Mouse (Mus musculus) Muller cell, postnatal 12 days (primary cell): ENCODE results near the gene Ezh1.
"Not testable (repeated sequence)": the region's sequence is repeated elsewhere in the genome, so short reads cannot be mapped to it uniquely, and the experiment has no call there.

Experiments used
- DNase-seq: peaks from one replicate; pipeline ENCODE4 v3.0.0-alpha.2; 2015; ENCODE audit errors: inconsistent ontology term

Ezh1 gene

DNA sequence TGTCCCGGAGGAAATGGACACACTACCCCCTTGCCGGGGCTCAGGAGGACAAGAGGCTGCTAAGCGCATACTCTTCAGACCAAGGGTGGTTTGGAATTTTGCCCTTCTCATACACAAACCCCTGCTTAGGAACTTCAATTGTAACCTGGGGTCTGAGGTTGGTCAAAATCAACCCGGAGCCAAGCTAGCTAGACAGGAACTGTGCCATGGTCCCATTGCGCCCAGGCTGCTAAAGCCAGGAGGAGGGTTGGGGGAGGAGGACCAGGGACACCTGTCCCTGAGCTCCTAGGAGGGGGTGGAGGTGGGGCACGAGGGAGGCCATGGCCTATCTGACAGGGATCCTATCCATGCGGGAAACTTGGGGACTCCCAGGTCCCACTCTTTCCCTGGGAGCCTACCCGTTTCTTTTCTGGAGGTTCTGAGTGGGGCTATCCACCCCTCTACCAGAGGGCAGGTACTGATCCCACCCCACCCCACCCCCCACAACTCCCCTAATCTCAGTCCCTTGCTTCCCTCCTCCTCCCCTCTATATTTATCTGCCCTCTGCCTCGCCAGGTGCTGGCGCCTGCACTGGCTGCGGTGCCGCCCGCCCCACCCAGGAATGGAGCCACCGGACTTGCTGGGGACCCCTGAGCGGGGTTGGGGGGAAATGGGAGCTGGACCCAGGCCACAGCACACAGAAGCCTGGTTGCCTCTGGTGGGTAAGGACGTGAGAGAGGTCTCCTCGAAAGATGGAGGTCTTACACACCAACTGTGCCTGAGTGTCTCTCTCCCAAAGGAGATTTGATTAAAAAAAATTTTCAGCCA is 56.8 kb downstream of the Ezh1 start:
- no peak for DNase-seq

GRCm38 (mm10) chr11:101168301-101168980 is 57.8 kb downstream of the Ezh1 start:
- DNase-seq: no peak

- DNase-seq: no peak
Measured at GRCm38 (mm10) chr11:101167963-101168300, 58.3 kb downstream of the Ezh1 start.

GRCm38 (mm10) chr11:101167211-101167962 is 58.9 kb downstream of the Ezh1 start:
- DNase-seq: no peak

DNA sequence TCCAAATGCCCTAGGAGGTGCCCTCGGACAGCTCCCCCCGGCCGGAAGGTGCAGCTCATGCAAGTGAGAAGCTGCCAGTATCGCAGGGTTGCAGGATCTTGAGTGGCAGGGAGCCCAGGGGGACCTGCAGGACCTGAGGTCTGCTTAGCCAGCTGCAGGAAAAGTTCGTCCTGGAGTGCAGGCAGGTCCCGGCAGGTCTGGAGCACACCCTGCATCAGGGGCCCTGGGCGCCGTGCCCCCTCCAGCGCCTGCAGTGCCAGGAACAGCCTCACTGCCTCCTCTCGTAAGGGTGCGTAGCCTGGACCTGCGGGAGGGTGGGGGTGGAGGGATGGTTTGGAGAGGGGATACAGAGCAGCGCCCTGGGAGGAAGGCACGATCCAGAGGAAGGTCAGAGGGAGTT is 59.9 kb downstream of the Ezh1 start:
- no peak for DNase-seq

GRCm38 (mm10) chr11:101164677-101165580 is 61.3 kb downstream of the Ezh1 start:
- DNase-seq: no peak

DNA sequence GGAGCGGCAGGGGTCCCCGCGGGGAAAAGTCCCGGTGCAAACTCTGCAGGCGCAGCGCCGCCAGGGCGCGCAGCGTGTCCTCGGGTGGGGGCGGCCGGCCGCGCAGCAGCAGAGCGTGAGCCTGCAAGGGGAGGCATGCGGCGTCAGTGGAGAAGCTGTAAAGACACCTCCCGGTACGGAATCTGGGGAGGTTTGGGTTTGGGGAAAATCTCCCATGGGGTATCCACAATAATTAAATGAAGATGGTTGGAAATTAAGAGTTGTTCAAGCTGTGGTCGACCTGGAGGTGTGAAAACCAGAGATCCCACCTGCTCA is 62.0 kb downstream of the Ezh1 start:
- no peak for DNase-seq

GRCm38 (mm10) chr11:101163476-101164350 is 62.5 kb downstream of the Ezh1 start:
- DNase-seq: no peak

DNA sequence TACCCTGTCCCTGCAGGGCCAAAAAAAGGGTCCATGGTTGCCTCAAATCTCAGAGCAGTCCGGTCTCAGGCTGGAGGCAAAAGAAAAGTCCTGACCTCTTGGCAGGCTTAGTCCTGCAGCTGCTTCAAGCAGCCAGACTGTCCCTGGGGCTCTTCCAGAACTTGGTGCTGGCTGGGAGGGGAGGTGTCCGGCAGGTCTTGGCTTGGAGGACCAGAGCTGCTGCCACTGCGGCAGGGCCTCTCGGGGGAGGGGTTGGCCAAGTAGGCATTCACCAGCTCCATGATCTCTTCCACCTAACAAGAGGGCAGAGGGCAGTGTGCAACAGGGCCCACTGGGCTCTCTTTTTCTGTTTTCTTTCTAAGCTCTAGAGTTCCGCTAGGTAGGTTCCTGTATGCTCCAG is 63.5 kb downstream of the Ezh1 start:
- DNase-seq: peak; percentile 84

DNA sequence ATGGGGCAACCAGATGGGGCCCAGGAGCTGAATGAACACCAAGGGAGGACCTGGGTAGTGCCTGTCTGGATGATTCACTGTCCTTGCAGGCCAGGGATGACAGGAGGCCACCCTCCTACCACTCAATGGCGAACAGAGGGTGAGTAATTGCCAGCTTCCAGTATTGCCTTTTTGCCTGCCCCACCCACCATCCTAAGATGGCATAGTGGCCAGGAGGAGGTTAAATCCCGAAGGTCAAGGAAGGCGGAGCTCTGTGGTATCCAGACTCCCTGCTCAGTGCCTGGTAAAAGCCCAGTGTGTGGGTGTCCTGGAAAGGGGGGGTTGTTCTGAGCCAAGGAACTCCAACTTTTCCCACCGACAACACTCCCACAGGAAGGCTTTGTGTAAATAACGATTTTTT is 64.0 kb downstream of the Ezh1 start:
- DNase-seq: peak; percentile 54

- no peak for DNase-seq
Measured at GRCm38 (mm10) chr11:101161551-101161950, 64.7 kb downstream of the Ezh1 start.

GRCm38 (mm10) chr11:101160981-101161505 is 65.2 kb downstream of the Ezh1 start:
- not testable (repeated sequence) for DNase-seq

- not testable (repeated sequence) for DNase-seq
Measured at GRCm38 (mm10) chr11:101160151-101160550, 66.1 kb downstream of the Ezh1 start.

DNA sequence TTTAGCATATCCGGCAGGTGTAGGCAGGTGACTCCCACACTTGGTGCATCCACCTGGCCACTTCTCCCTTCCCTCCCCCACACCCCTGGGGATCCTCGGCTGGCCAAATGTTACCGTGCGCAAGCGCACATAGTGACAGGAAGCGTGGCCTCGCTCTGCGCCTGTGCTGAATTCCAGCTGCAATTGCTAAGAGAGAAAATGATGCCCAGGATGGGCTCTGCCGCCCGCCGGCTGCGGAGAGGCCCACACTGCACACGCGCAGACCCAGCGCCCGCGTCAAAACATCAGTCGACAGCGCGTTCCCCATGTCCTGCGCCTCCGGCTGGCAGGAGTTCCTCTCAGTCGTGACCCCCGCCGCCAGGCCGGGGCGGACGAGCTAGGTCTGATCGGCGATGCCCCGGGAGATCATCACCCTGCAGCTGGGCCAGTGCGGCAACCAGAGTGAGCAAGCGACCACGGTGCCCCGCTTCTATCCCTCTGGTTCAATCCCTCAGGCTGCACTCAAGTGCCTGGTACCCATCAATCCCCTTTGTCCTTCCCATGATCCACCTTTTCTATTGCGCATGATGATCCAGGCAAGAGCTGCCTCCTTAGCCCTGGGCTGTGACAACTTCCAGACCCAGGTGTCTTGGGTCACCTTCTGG is 70.4 kb downstream of the Ezh1 start, which contains the start of gene Tubg2:
Tubg2 (plus strand) TSS at position 180 of the 644 bp plus-strand sequence.
- DNase-seq: peak; percentile 67

- no peak for DNase-seq
Measured at GRCm38 (mm10) chr11:101155151-101155550, 71.1 kb downstream of the Ezh1 start.

DNA sequence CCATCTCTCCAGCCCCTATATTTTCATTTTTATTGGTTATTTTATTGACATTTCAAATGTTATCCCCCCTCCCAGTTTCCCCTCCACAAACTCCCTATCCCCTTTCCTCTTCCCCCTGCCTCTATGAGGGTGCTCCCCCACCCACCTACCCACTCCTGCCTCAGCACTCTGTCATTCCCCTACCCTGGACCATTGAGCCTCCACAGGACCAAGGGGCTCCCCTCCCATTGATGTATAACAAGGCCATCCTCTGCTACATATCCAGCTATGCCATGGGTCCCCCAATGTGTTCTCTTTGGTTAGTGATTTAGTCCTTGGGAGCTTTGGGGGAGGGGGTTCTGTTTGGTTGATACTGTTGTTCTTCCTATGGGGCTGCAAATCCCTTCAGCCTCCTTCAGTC is 71.6 kb downstream of the Ezh1 start:
- DNase-seq: no peak

GRCm38 (mm10) chr11:101152825-101153224 is 73.4 kb downstream of the Ezh1 start:
- DNase-seq: no peak

- DNase-seq: no peak
Measured at GRCm38 (mm10) chr11:101151063-101151462, 75.2 kb downstream of the Ezh1 start.

GRCm38 (mm10) chr11:101149178-101150105 is 76.8 kb downstream of the Ezh1 start:
- peak; percentile 45 for DNase-seq
